Mouse (Mus musculus): ENCODE measurements at regions not wholly inside any gene's neighbourhood (a gene's known extent, or its start where the extent isn't known, plus 50 kb on each side); places are given as distances from the start of the nearest gene placed in this dataset.

DNA sequence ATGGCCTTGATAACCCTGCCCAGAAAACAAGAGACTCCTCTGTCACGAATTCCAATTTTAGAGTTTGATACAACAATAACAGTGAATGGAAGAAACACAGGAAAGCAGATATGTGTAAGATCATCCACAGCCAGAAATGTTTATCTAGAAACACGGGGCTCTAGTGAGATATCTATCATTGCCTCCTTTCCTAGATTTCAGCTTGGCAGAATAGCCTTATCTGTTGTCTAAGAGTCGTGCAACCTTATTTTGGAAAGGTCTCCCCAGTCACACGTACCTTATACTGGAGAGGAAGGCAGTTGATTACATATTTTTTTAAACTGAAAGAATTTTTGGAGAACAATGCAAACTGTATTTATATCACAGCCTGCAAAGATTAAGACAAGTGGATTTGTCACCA is 61.6 kb downstream of the Gm10295 start:
- DNase-seq (ENCODE audit: extremely low read depth, insufficient read length, low spot score), result no peak

DNA sequence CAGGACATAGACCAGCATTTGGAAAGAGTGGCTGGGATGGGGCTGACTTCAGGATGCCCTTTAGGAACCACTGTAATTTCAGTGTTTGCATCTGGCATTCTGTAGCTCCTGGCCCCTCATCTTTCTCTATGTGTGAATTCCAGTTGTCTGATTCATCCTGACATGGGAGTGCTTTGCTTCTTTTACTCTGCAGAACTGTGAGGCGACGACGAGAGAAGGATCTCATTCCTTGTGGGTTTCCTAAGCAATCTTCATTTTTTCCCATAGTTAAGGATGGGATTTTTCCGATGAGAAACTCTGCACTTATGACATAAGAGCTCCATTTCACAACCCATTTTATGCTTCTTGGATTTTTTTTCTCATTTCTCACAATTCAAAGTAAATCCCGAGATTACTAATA is 62.0 kb downstream of the Gm10295 start:
- DNase-seq (ENCODE audit: extremely low read depth, insufficient read length, low spot score), result no peak

DNA sequence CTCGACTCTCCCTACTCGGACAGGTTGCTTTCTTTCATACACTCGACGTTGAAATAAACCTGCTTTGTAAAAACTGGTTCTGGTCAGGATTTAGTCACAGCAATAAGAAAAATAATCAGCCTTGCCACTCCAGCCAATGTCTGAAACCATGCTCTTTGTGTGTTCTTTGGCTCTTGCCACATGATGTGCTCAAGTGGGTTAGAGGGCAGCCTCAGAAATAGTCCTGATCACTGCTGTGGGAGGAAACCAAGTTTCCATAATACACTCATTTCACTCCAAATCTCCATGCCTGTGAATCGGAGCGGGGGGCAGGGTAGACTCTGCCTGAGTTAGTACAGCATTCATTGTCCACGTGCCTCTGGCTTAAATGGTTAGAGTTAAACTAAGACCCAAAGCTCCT is 63.8 kb downstream of the Gm10295 start:
- no peak for DNase-seq (ENCODE audit: extremely low read depth, insufficient read length, low spot score)

DNA sequence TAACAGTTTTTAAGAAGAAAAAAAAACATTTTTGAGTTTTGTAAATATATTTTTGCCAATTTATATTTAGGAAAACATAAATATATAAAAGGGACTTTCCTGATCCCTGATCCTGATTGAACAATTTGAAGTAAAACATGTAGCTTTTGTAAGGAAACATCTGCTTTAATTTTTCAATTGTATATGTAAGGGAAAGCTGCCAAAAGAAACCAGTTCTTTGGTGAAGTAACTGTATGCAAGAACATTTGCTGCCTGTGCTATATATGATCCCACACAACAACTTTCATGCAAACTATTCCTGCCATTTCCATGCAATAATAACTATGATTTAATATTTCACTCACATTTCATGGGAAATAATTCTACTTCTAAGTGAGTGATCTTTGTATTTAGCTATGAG is 67.0 kb downstream of the Gm10295 start:
- no peak for DNase-seq (ENCODE audit: extremely low read depth, insufficient read length, low spot score)

DNA sequence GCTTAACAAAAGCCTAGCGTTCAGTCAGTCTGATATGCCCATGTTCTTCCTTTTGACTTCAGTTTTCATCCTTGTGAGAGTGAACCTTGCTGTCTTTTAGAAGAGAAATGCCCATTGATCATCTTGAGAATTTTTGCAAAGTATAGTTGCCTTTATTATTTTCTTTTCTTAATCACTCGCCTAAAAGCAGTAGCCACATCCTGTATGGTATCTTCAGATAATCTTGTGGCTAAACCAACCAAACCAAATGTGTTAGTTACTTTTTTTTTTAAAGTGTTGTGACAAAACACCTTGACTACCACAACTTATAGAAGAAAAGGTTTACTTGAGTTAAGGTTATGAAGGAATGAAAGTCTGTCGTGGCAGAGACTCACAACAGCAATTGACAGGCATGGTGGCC is 67.9 kb downstream of the Gm10295 start:
- DNase-seq (ENCODE audit: extremely low read depth, insufficient read length, low spot score), result no peak

DNA sequence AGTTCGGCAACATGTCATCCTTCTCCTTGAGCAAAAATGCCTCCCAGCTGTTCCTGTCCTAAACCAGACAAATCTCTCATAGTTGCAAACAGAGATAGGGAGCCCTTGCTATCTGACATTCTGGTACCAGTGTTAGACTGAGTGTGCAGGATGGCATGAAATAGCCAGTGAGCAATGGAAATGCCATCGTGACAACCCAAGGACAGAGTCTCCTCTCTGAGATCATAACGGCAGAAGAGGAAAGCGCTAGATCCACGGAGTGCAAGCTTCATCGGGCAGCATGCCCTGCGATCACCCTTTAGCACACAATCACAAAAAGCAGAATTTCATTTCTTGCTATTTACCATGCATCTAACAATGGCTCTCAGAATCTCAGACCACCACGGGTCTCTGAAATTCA is 85.2 kb downstream of the Gm10295 start:
- no peak for DNase-seq (ENCODE audit: extremely low read depth, insufficient read length, low spot score)

DNA sequence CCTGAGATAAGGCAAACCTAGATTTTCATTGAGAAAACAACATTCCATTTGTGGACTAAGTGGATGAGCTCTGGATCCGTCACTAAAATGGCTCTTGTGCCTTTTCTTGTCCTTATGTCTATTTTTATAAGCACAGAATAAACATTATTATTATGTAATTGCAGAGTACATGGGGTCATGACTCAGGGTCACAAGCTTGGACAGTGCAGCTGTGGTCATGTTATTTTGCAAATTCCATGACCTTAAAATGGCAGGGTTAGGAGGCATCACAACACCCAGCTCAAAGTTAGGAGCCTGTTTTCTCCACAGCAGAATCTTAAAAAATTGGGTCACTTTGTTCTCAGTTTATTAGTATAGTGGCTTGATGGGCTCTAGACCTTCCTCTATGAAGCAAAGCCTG is 87.2 kb downstream of the Gm10295 start:
- DNase-seq (ENCODE audit: extremely low read depth, insufficient read length, low spot score), result no peak

DNA sequence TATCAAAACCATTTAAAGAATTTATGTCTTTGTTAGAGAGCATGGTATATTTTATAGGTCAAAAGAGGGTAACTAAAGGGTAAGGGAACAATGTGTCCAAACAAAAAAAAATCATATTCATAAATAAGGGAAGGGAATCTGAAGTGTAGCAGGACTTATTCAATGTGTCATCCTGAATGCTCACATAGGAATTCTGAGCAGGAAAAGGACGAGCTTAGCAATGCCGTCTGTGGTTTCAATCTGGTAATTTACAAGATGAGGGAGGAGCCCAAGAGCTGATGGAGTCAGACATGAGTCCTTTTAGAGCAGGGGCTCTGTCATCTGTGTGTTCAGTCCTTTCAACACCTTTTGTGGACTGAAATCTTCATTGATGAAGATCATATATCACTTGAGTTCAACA is 101.6 kb downstream of the Gm10295 start:
- no peak for DNase-seq (ENCODE audit: extremely low read depth, insufficient read length, low spot score)

DNA sequence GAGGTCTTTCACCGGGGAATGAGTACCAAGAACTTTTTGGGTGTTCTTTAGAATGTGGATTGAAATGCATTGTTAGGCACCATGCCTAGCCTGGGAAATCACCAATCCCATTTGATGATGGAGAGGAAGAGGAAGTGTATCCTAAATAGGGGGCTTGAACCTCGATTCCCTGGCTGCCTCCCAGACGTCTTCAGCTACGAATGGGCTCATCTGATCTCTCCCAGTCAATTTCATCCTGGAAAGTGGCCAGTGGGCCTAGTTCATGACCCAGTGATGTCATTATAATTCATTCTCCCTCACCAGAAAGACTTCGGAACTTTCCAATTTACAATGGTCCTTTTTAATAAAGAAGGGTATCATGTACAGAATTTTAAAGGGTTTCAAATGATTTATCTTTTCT is 102.1 kb downstream of the Gm10295 start:
- DNase-seq (ENCODE audit: extremely low read depth, insufficient read length, low spot score), result no peak

DNA sequence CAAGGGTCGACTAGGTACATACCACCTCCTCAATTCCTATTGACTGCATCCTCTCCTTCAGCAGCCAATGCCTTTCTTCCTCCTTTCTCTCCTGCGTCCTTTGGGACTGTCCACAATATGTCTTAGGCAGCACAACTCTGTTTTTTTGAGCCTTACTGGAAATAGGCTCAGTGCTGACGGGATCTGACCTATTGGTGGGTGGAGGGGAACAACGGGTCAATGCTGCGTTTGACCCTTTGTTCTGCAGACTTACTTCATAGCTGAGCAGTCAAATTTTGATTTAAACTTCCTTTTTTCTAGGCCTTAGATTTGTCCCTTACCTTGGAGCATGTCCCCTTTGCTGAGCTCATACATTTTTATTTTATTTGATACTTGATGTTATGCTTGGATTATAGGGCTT is 103.4 kb downstream of the Gm10295 start:
- DNase-seq (ENCODE audit: extremely low read depth, insufficient read length, low spot score), result no peak

DNA sequence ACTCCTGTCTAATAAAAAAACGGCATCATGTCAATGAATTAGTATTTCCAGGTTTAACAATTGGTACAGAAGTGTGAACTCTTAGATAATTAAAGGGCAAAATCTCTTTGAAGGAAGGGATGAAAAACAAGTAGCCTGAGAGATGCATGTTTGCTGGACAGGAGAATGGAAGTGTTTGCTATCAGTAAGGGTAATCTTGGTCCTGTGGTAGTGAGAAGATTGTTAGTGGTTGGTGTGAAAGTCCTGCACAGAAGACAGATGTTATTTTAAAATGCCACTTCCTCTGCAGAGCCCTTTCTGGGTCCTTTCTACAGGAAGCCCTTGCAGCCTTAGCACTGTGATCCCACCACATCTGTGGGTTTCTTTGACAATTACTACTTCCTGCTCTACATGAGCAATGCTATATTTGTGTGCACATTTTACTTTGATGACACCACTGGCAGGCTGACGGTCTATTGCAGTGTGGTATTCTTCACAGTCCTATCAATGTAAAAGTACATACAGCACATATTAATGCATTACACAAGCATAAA is 108.8 kb downstream of the Gm10295 start:
- DNase-seq (ENCODE audit: extremely low read depth, insufficient read length, low spot score), result no peak

DNA sequence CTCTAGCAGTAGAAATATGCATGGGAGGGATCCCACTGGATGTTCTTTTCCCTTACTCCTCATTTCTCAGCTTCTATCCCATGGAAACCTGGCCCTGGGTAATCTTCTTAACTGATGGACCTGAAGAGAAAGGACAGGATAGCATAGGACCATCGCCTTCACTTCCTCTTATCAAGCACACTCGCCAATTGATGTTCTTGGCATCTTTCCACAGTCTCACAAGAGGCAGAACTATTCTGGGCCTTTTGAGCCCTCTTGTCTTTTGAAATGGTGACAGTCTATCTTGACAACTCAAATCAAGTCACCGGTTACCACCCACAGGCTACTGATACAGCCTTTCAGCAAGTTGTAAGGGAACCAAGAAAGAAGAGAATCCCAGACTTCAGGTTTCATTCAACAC is 112.1 kb downstream of the Gm10295 start:
- no peak for DNase-seq (ENCODE audit: extremely low read depth, insufficient read length, low spot score)

DNA sequence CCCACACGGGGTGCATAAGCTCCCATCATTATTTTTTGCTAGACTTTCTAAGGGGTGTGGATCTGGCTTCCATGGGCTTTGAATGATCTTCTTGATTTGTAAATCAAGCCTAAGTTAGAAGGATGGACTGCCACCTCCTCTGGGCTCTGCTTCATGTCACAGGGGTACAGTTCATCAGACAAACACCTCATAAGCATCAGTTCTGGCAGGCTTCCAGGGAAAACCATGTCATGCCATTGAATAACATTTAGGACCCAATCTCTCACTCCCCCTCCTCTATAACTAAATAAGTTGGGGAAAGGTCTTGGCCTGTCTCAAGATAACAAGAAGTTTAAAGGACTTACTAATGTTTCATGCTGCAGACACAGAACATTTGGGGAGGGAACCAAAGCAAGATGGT is 115.0 kb downstream of the Gm10295 start:
- no peak for DNase-seq (ENCODE audit: extremely low read depth, insufficient read length, low spot score)

DNA sequence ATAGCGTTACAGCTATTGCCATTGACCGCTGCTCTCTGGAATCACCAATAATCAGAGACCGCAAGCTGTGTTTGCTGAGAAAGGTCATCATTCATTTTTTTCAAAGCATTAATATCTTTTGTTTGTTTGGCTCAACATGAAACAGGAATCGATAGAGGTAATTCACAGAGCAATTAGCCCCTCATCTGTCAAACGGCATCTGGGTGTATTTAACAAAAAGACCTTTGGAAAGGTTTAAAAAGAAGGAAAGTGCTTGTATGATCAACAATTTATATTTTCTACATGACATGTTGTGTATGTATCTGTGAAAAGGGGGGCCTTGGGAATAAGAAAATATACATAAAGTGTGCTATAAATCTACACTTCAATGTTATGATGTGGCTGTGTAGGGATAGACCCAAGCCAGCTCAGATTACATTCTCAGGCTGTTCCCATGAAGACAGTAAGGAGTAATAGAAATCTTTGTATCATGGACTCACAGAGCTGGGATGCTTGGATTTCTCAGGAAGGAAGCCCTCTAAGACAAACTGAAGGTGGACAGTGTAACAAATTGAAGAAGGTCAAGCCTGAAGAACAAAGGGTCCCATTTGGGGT is 117.0 kb downstream of the Gm10295 start:
- no peak for DNase-seq (ENCODE audit: extremely low read depth, insufficient read length, low spot score)

DNA sequence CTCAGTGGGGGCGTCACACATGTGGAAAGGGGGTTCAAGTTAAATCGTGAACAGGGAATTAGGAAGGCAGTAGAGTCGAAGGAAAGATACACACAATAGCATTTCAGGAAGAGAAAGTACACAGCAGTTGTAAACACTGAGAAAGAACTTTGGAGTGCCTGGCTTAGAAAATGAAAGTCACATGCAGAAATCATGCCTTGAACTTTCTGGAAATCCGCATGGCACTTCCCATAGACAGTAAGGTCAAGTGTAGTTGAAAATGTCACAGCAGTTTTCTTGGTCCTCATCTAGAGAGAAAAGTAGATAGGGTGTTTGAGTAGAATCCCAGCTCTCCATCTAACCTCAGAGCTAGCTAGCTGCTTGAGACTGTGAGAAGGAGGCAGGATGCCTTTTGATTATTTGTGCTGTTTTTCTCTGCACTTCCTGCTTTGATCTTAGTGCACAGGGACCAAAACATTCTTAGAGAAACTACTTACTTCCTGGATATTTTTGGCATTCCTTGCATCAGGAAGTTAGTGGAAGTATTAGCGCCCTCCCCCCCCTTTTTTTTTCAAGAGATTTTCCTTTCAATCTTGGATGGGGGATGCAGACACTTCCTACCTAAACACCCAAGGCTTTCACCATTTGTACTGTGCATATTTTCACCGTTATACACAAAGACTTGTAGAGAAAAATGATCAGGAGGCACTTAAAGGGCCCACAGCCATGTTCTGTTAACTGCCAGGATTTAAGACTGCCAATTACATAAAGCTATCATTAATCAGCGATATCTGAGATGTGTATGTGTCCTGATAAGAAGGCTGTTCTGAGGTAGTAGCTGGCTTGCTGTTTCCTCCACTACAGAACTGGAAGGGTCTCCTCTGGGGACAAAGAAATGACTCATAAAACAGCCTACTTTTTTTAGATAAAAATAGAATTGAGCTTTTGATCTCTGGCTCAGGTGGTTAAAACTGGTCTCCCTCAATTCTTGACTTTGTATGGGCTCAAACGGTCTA is 118.2 kb downstream of the Gm10295 start:
- no peak for DNase-seq (ENCODE audit: extremely low read depth, insufficient read length, low spot score)

DNA sequence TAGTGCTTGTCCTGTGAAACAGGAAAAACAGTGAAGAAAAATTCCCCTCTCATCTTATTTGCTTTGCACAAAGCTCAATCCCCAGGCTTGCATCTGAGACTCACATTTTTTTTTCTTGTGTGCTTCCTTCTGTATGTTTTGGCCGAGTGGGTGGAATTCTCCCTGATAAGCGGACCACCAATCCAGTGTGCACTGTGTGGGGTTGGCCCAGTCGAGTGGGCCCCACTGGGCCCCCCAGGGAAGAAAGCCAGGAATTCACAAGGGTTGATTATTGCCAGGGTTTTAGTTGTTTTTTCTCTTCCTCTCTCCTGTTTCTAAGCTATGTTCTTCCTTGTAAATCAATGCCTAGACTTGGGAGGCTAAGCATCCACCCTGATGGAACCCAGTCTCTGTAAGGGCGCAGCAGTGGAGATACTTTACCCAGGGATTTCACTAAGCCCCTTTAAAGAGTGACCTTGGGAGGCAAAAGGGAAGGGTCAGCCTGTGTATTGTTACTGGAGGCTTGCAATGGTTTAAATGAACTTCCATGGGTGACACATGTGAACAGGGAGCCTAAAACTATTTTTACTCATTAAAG is 120.3 kb downstream of the Gm10295 start:
- DNase-seq (ENCODE audit: extremely low read depth, insufficient read length, low spot score), result no peak

DNA sequence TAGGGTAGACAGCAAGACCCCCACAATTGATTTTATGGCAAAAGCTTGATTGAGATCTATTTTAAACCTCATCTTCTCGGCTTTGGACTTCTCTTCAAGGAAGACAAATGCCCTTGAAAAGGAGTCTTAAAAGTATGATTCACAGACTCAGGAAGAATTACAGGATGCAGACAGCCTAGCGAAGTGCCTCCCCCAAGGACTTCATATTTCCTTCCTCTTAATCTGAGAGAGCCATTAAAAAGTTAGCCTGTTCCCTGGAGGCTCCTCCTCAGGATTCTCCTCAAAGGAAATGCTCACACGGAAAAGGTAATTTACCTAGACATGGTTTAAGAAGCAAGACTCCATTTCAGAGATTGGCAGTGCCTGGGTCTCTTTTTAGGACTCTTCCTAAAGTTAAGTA is 122.1 kb downstream of the Gm10295 start:
- no peak for DNase-seq (ENCODE audit: extremely low read depth, insufficient read length, low spot score)

DNA sequence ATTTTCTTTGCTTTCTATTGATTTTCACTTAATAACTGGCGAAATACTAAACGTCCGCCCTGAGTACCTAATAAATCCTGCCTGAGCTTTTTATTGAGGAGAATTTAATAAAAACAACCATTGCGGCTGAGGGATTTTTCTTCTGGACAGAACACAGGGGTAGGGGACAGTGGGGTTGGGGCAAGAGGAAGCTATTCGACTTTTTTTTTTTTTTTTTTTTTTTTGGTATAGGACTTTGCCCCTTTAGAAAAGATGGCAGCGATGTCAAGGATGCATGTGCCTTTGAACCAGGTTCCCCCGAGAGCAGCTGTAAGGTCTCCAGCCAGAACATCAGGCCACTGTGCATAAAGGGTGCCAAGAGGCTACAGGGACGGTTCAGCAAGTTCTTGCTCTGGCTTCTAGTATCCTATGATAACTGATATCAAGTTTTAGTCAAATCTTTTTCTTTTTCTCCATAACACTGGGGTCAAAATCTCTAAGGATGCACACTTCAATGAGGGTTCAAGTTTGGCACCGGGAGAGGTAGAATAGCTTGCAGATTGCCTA is 126.9 kb downstream of the Gm10295 start:
- no peak for DNase-seq (ENCODE audit: extremely low read depth, insufficient read length, low spot score)

DNA sequence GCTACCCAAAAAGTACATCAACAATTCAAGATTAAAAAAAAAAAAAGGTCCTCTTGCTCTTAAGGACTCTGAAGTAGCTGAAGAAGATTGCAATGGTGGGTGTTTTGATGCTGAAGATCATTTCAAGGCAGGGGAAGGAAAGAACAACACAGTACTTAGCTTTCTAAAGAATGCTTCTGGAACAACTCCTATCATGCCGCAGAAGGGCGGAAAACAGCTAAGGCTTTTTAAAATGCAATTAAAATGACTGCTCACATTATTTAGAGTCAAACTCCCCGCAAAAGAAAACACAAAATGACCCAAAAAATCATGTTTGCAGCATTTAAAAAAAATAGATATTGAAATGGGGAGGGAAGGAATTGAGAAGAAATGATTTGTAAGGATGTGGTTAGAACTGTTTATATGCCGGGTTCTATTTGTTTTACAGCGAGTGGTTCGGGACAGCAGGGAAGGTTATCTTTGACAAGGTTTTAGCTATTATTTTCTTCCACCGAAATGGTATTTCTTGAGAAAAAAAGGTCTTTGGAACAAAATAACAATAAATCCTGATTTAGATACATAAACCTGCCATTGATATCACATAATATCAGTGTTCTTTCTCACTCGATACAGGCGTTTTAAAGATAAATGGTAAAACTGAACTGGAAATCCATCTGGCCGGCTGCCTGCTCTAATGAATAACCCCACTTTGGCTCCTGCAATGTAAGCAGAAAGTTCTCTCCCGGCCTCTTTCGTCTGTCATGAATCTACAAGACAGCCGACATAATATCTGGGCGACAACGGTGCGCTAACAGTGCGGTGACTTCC is 127.6 kb downstream of the Gm10295 start:
- no peak for DNase-seq (ENCODE audit: extremely low read depth, insufficient read length, low spot score)

DNA sequence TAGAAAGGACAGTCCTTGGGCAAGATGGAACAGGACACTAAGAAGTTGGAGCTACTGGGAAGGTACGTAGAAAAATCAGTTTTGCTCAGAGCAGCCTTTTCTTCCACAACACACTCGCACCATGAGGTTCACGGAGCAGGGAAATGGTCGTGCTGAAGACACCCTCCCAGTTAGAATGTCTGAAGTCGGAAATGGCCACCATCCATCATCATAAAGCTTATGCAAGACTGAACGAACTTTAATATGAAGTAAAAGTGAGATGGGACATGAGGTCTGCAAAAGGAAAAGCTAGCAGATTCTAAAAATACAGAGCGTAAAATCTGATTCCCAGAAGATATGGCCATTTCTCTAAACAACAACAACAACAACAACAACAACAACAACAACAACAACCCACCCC is 133.9 kb downstream of the Gm10295 start:
- no peak for DNase-seq (ENCODE audit: extremely low read depth, insufficient read length, low spot score)

DNA sequence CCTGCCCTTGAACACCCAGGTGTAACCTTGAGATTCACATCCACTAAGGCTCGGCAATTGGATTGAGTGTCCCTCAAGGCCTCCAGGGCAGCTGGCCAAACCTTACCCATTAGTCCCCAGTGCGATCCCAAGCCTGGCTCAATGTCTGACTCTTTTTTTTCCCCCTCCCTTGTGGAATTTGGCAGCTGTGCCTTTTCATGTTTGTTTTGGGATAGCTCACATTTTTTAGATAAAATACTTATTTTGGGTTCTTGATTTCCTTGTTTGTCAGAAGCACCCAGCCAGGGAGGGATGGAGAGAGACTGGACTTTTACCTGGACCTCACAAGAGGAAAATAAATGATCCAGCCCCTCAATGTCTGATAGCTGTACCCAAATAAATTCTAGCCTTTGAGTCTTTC is 134.5 kb downstream of the Gm10295 start:
- no peak for DNase-seq (ENCODE audit: extremely low read depth, insufficient read length, low spot score)

All from 3134 (cell line).